Mouse (Mus musculus) CH12.LX (cell line): Measurements from ENCODE around the gene Thsd1. TPM values are rescaled to one million over a fixed set of nuclear protein-coding genes. Genes with fewer than 3 reads are reported as not detected.

Source experiments
- DNase-seq: peaks from one replicate; pipeline ENCODE4 v3.0.0-alpha.2; 2013; ENCODE audit errors: extremely low read depth
- H3K27ac ChIP-seq: 2 replicates; pipeline ENCODE4 v1.5.1; 2012; ENCODE audit warnings: low read depth, mild to moderate bottlenecking, control low read depth, moderate library complexity; ENCODE audit not compliant: insufficient read depth
- H3K27me3 ChIP-seq: replicated peaks from 2 replicates; pipeline ENCODE3; 2012; ENCODE audit warnings: inconsistent platforms
- H3K36me3 ChIP-seq, 2 experiments: replicated peaks in 1 of 2; 2 replicates each; pipeline versions ENCODE3 to v1.6.1; 2012; ENCODE audit warnings: inconsistent platforms in 1 of 2, low read length in 1 of 2, mild to moderate bottlenecking in 1 of 2, mixed read lengths in 1 of 2, moderate library complexity in 1 of 2; ENCODE audit not compliant: control insufficient read depth in 1 of 2, insufficient read depth in 1 of 2
- H3K4me1 ChIP-seq, 2 experiments: 2 replicates each; pipeline ENCODE4 v1.6.1; 2012; ENCODE audit warnings: inconsistent platforms in 1 of 2, moderate library complexity in 1 of 2; ENCODE audit not compliant: insufficient read depth in 2 of 2, control insufficient read depth in 1 of 2
- H3K4me2 ChIP-seq: 2 replicates; pipeline ENCODE4 v1.6.1; 2012; ENCODE audit warnings: low read depth, mild to moderate bottlenecking, control low read depth; ENCODE audit not compliant: poor library complexity, insufficient read depth, severe bottlenecking
- H3K4me3 ChIP-seq, 3 experiments: fragments of 150-350 bp in 1 of 3; sonication (generic) in 1 of 3; replicated peaks in 1 of 3; 2 replicates each; pipeline versions ENCODE3 to v1.5.1; 2011 to 2012; ENCODE audit warnings: low read depth in 2 of 3, low read length in 2 of 3, mild to moderate bottlenecking in 2 of 3, moderate library complexity in 2 of 3, control low read depth in 1 of 3, improper control_type of control experiment in 1 of 3, inconsistent platforms in 1 of 3, mixed read lengths in 1 of 3; ENCODE audit not compliant: poor library complexity in 1 of 3
- H3K79me2 ChIP-seq: replicated peaks from 2 replicates; pipeline ENCODE4 v1.6.1; 2012; ENCODE audit warnings: mild to moderate bottlenecking, moderate library complexity; ENCODE audit not compliant: control insufficient read depth, poor library complexity, insufficient read depth, severe bottlenecking; ENCODE audit errors: extremely low read depth
- H3K9ac ChIP-seq: 2 replicates; pipeline ENCODE4 v1.6.1; 2012; ENCODE audit warnings: low read depth, mild to moderate bottlenecking, control low read depth, moderate library complexity; ENCODE audit not compliant: insufficient read depth
- H3K9me3 ChIP-seq: replicated peaks from 2 replicates; pipeline ENCODE3; 2012; ENCODE audit warnings: low read length, inconsistent platforms, mixed read lengths
- BHLHE40 ChIP-seq: IDR thresholded peaks from 2 replicates; pipeline ENCODE4 v1.6.1; 2011; ENCODE audit warnings: mild to moderate bottlenecking, low read depth, low read length, improper control_type of control experiment
- CHD1 ChIP-seq: IDR thresholded peaks from 2 replicates; pipeline ENCODE4 v1.6.1; 2012; ENCODE audit warnings: low read depth, low read length, improper control_type of control experiment, inconsistent platforms
- CTCF ChIP-seq, 2 experiments: IDR thresholded peaks in 1 of 2; conservative IDR thresholded peaks in 1 of 2; 2 replicates each; pipeline ENCODE4 v1.5.1; 2011 to 2012; ENCODE audit warnings: low read depth in 2 of 2, low read length in 2 of 2, improper control_type of control experiment in 1 of 2, inconsistent platforms in 1 of 2, mild to moderate bottlenecking in 1 of 2, moderate library complexity in 1 of 2
- ELF1 ChIP-seq: IDR thresholded peaks from 2 replicates; pipeline ENCODE4 v1.6.1; 2014; ENCODE audit warnings: low read depth, mild to moderate bottlenecking, inconsistent platforms, low read length, improper control_type of control experiment
- GABPA ChIP-seq: IDR thresholded peaks from 2 replicates; pipeline ENCODE4 v1.6.1; 2012; ENCODE audit warnings: low read depth, low read length, improper control_type of control experiment, inconsistent platforms; ENCODE audit not compliant: insufficient replicate concordance
- HCFC1 ChIP-seq: IDR thresholded peaks from 2 replicates; pipeline ENCODE4 v1.6.1; 2012; ENCODE audit warnings: low read depth, mild to moderate bottlenecking, inconsistent platforms, low read length, improper control_type of control experiment
- IRF4 ChIP-seq: IDR thresholded peaks from 2 replicates; pipeline ENCODE4 v1.6.1; 2014; ENCODE audit warnings: low read depth, mild to moderate bottlenecking, inconsistent platforms, low read length, improper control_type of control experiment
- JUN ChIP-seq: IDR thresholded peaks from 2 replicates; pipeline ENCODE4 v1.6.1; 2011; ENCODE audit warnings: low read depth, mild to moderate bottlenecking, low read length, improper control_type of control experiment, moderate library complexity; ENCODE audit not compliant: insufficient read depth
- JUND ChIP-seq: conservative IDR thresholded peaks from 2 replicates; pipeline ENCODE4 v1.6.1; 2011; ENCODE audit warnings: low read depth, low read length, improper control_type of control experiment
- KAT2A ChIP-seq: IDR thresholded peaks from 2 replicates; pipeline ENCODE4 v1.6.1; 2012; ENCODE audit warnings: low read length, improper control_type of control experiment, inconsistent platforms; ENCODE audit not compliant: insufficient replicate concordance
- MAX ChIP-seq: IDR thresholded peaks from 2 replicates; pipeline ENCODE4 v1.6.1; 2011; ENCODE audit warnings: low read length, improper control_type of control experiment
- MAZ ChIP-seq: IDR thresholded peaks from 2 replicates; pipeline ENCODE4 v1.6.1; 2012; ENCODE audit warnings: low read depth, mild to moderate bottlenecking, inconsistent platforms, low read length, improper control_type of control experiment, moderate library complexity
- MEF2A ChIP-seq: IDR thresholded peaks from 2 replicates; pipeline ENCODE4 v1.6.1; 2014; ENCODE audit warnings: low read depth, mild to moderate bottlenecking, inconsistent platforms, low read length, improper control_type of control experiment, borderline replicate concordance
- MXI1 ChIP-seq: IDR thresholded peaks from 2 replicates; pipeline ENCODE4 v1.6.1; 2011; ENCODE audit warnings: mild to moderate bottlenecking, low read depth, low read length, improper control_type of control experiment
- NELFE ChIP-seq: IDR thresholded peaks from 2 replicates; pipeline ENCODE4 v1.6.1; 2011; ENCODE audit warnings: low read depth, low read length, improper control_type of control experiment
- NRF1 ChIP-seq: IDR thresholded peaks from 2 replicates; pipeline ENCODE4 v1.6.1; 2014; ENCODE audit warnings: low read depth, mild to moderate bottlenecking, inconsistent platforms, low read length, improper control_type of control experiment, moderate library complexity
- POLR2A ChIP-seq: IDR thresholded peaks from 2 replicates; pipeline ENCODE4 v1.6.1; 2011; ENCODE audit warnings: low read depth, mild to moderate bottlenecking, improper control_type of control experiment, low read length
- POLR2AphosphoS2 ChIP-seq: IDR thresholded peaks from 2 replicates; pipeline ENCODE4 v1.6.1; 2011; ENCODE audit warnings: low read depth, low read length, improper control_type of control experiment
- RAD21 ChIP-seq: IDR thresholded peaks from 2 replicates; pipeline ENCODE4 v1.6.1; 2011; ENCODE audit warnings: low read depth, mild to moderate bottlenecking, low read length, improper control_type of control experiment, moderate library complexity
- SIN3A ChIP-seq: IDR thresholded peaks from 2 replicates; pipeline ENCODE4 v1.6.1; 2012; ENCODE audit warnings: low read length, improper control_type of control experiment, inconsistent platforms
- SMC3 ChIP-seq: IDR thresholded peaks from 2 replicates; pipeline ENCODE4 v1.6.1; 2011; ENCODE audit warnings: low read depth, low read length, improper control_type of control experiment
- TCF12 ChIP-seq: IDR thresholded peaks from 2 replicates; pipeline ENCODE4 v1.6.1; 2014; ENCODE audit warnings: low read depth, mild to moderate bottlenecking, inconsistent platforms, low read length, improper control_type of control experiment
- UBTF ChIP-seq: IDR thresholded peaks from 2 replicates; pipeline ENCODE4 v1.6.1; 2012; ENCODE audit warnings: low read depth, mild to moderate bottlenecking, inconsistent platforms, low read length, improper control_type of control experiment, moderate library complexity
- USF1 ChIP-seq: IDR thresholded peaks from 2 replicates; pipeline ENCODE4 v1.6.1; 2014; ENCODE audit warnings: low read depth, mild to moderate bottlenecking, inconsistent platforms, low read length, improper control_type of control experiment
- ZC3H11A ChIP-seq: IDR thresholded peaks from 2 replicates; pipeline ENCODE4 v1.6.1; 2012; ENCODE audit warnings: low read depth, mild to moderate bottlenecking, inconsistent platforms, low read length, improper control_type of control experiment
- ZMIZ1 ChIP-seq: IDR thresholded peaks from 2 replicates; pipeline ENCODE4 v1.6.1; 2012; ENCODE audit warnings: low read depth, mild to moderate bottlenecking, inconsistent platforms, low read length, improper control_type of control experiment
- ZNF384 ChIP-seq: IDR thresholded peaks from 2 replicates; pipeline ENCODE4 v1.6.1; 2012; ENCODE audit warnings: low read depth, low read length, improper control_type of control experiment, inconsistent platforms
- dilution Hi-C: fragments of 300-500 bp; cut with MboI; formaldehyde crosslinking; loops from 2 replicates; pipeline ENCODE4 v1.14.3; 2020; ENCODE audit warnings: low sequenced_read_pairs; ENCODE audit not compliant: extremely low pct_unique_long_range_greater_than_20kb, extremely low pct_ligation_motif_present
- in situ Hi-C: fragments of 300-500 bp; cut with MboI; formaldehyde crosslinking; loops from 3 replicates; pipeline ENCODE4 v1.14.3; 2019; ENCODE audit warnings: low sequenced_read_pairs, low pct_ligation_motif_present, low pct_unique_long_range_greater_than_20kb, mixed read lengths
- polyA plus RNA-seq: library from polyadenylated mRNA; unstranded; fragments of >175 nt; gene quantifications from 2 replicates; pipeline ENCODE4 v1.2.1, GENCODE M21; 2012; ENCODE audit warnings: low read depth; ENCODE audit not compliant: insufficient read length
- total RNA-seq, 2 experiments: library from RNA; depleted of rRNA; stranded (reverse); fragments of 300-350 nt in 1 of 2; fragments of >200 nt in 1 of 2; gene quantifications; 2 replicates each; pipeline ENCODE4 v1.2.3; 2012 to 2014

Thsd1 gene
- total and polyA plus RNA-seq, 3 experiments, result 0.12 to 0.83 (median 0.30) TPM

DNA sequence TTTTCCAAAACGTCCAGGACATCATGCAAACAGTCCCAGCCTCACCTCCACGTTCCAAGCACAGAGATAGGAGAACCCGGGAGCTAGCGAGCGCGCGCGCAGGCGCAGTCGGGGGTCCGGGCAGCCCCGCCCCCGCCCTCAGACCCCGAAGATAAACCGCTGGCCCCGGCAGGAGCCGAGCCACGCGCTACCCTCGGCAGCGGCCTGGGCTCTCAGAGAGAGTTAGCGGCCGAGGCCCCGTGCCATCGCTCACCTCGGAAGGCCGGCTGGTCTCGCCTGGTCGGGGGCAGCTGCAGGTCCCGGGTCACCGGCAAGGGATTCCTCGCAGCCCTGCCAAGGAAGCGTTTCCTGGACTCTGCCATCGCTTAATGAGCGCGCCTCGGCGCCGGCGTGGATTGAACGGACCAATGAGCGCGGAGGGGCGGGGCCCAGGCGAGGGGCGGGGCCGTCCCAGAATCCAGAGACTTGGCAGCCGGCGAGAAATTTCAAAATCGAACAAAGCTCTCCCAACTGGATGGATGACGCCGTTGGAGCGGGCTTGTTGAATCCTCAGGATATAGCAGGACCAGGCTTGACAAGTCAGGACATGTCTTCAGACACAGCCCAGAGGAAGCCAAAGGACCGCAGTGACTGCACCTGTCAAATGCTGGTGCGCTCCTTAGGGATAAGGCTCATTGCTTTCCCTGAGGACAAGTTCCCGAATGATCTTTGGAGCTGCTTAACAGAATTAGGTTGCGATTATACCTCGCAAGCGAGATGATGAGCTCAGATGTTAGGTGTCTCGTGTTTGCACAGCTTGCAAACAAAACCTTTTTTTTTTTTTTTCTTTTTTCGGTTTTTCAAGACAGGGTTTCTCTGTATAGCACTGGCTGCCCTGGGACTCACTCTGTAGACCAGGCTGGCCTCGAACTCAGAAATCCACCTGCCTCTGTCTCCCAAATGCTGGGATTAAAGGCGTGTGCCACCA is 41.4 kb upstream of the Thsd1 start, which contains the start of gene Ckap2 (continued):
- TF ChIP-seq UBTF, result no peak

DNA sequence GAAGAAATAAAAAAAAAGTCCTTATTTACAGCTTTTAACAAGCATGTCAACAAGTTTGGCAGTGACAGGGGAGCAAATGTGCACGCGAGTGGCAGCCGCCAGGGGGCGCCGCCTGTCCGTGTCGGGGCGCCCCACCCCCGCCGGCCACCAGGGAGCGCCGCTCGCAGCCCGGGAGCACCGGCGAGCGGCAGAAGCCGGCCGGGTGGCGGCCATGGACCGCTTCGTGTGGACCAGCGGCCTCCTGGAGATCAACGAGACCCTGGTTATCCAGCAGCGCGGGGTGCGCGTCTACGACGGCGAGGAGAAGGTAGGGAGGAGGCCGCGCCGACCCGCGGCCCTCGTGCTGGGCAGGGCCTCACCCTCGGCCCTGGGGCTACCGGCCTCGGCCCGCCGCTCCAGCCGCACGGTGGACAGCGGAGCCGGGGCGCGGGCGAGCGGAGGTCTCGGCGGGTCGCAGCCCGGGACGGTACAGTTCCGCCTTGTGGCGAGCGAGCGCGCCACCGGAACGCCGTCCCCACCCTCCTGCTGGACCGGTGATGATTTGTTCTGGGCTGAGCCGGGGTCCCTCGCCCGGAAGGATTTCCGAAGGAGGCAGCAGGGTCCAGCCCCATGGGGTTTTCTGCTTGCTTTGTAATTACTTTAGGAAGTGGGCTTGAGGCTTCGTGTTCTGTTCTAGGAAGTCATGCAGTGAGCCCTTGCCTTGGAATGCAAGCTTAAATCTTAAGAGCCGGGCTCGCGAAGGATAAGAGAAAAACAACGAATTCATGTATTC is 34.3 kb upstream of the Thsd1 start, which contains the start of gene Vps36:
Gene Vps36 (plus strand): TSS at position 150 of the 772 bp plus-strand sequence.
- H3K4me1 ChIP-seq, result peaks cover 2 to 9% of the 10 kb centered on the region in 2 experiments
- peaks cover 16% of the 10 kb centered on the region for H3K27me3 ChIP-seq
- dilution Hi-C loops, result no loop called here
- H3K79me2 ChIP-seq, result peaks cover 10% of the 10 kb centered on the region
- peaks cover 2 to 6% of the 10 kb centered on the region in 2 experiments for H3K36me3 ChIP-seq
- TF ChIP-seq BHLHE40, result 0 out of 2 replicates have a peak, but pooled peaks have one; percentile 33
- TF ChIP-seq RAD21, result peak; percentile 64
- TF ChIP-seq SIN3A, result peak; percentile 82
- no peak for TF ChIP-seq POLR2AphosphoS2
- TF ChIP-seq IRF4, result peak; percentile 38
- peak; percentile 33 for TF ChIP-seq TCF12
- peak; percentile 99 for TF ChIP-seq UBTF
- TF ChIP-seq CHD1, result no peak
- TF ChIP-seq POLR2A, result peak; percentile 77
- TF ChIP-seq NELFE, result peak; percentile 90
- TF ChIP-seq ZC3H11A, result no peak
- TF ChIP-seq ELF1, result peak; percentile 74; the same call in 1 of the 2 replicates
- TF ChIP-seq JUND, result no peak
- no peak for TF ChIP-seq MAX
- peak; percentile 60; the same call in 1 of the 2 replicates for TF ChIP-seq MEF2A
- TF ChIP-seq NRF1, result peak; percentile 22; the same call in 1 of the 2 replicates
- TF ChIP-seq USF1, result no peak
- no peak; the same call in 1 of the 2 replicates for TF ChIP-seq GABPA
- peak; percentile 49 to 100; a peak in 3 of 4 replicates for TF ChIP-seq CTCF (conservative IDR thresholded peaks at IDR 0.05 in 1 of 2, IDR thresholded peaks at IDR 0.05 in 1 of 2; ENCODE audit: low read depth in 2 of 2, low read length in 2 of 2)
- TF ChIP-seq JUN, result no peak
- TF ChIP-seq MXI1, result peak; percentile 56; the same call in 1 of the 2 replicates
- TF ChIP-seq MAZ, result no peak
- TF ChIP-seq SMC3, result peak; percentile 90
- no peak for TF ChIP-seq KAT2A
- TF ChIP-seq HCFC1, result peak; percentile 76
- TF ChIP-seq ZNF384, result peak; percentile 59; the same call in 1 of the 2 replicates
- peak; percentile 83; the same call in 1 of the 2 replicates for TF ChIP-seq ZMIZ1
- TF ChIP-seq, all 38 proteins: peak for 17
- Histone ChIP-seq H3K9me3 (no peaks in the 10 kb centered on the region), H3K9ac (peak within 1 kb of the TSS; percentile 73), H3K4me3 (peak within 1 kb of the TSS; percentile 78 to 89 (median 79)), H3K4me2 (peak within 1 kb of the TSS; percentile 74), H3K27ac (peak within 1 kb of the TSS; percentile 84)
- in situ Hi-C loops, result loop anchor here (10.0 kb wide), 1 partner anchor 192 kb away; no protein-coding TSS in a partner anchor
- DNase-seq, result peak; percentile 73
